Comparison of ENCODE assay signal across 9 mouse cellular contexts in genomic region chr3:107863898-107864603, GRCm38 (mm10). TPM values are rescaled to one million over a fixed set of nuclear protein-coding genes. Genes with fewer than 3 reads are reported as not detected.
A peak's percentile ranks its signal among the peaks of the same experiment; 100 is the strongest.
DNase-seq lines count a peak whose midpoint lies in the region; ATAC-seq and TF ChIP-seq lines count a peak whose summit lies in the region.
"Had no signal": no experiment of that assay in that cellular context is flagged by ENCODE, and none has a peak within 500 bp of the region (broad histone marks: within the 10 kb centered on the region; RNA-seq: fewer than 3 reads in every experiment).

No protein-coding gene starts in this region.

- H3K27ac ChIP-seq in forebrain, embryonic 10.5 days: peak overlapping the region; percentile 22
- H3K27ac ChIP-seq in heart, embryonic 15.5 days: no peak overlapping the region
- H3K27ac ChIP-seq in liver, embryonic 13.5 days: no peak overlapping the region
- no peak overlapping the region for H3K27ac ChIP-seq in neural tube, embryonic 12.5 days
- 0 out of 2 replicates have a peak overlapping the region, but pooled peaks have one; percentile 82 for H3K27ac ChIP-seq in stomach, postnatal 0 days (replicated peaks)

- H3K4me3 ChIP-seq in E14TG2a.4 (replicated peaks; ENCODE audit: low read length): no peak overlapping the region
- H3K4me3 ChIP-seq in forebrain, embryonic 10.5 days: no peak overlapping the region
- no peak overlapping the region for H3K4me3 ChIP-seq in heart, embryonic 15.5 days
- H3K4me3 ChIP-seq in liver, embryonic 13.5 days (replicated peaks): no peak overlapping the region
- no peak overlapping the region for H3K4me3 ChIP-seq in neural tube, embryonic 12.5 days
- no peak overlapping the region for H3K4me3 ChIP-seq in stomach, postnatal 0 days (ENCODE audit: low read depth, low read length)
- H3K4me3 ChIP-seq: liver, embryonic 15.5 days had no signal

- H3K4me2 ChIP-seq in heart, embryonic 15.5 days: no peak overlapping the region
- no peak overlapping the region for H3K4me2 ChIP-seq in liver, embryonic 13.5 days
- H3K4me2 ChIP-seq in neural tube, embryonic 12.5 days (replicated peaks): no peak overlapping the region
- H3K4me2 ChIP-seq in stomach, postnatal 0 days (replicated peaks; ENCODE audit: low read depth): no peak overlapping the region
- H3K4me2 ChIP-seq: liver, embryonic 15.5 days had no signal

- peak; percentile 73 for TF ChIP-seq CTCF in E14TG2a.4 (conservative IDR thresholded peaks at IDR 0.05; ENCODE audit: low read length)
- TF ChIP-seq CTCF in stomach, postnatal 0 days (IDR thresholded peaks at IDR 0.05; ENCODE audit: low read depth): peak; percentile 98

- peaks cover 12% of the 10 kb centered on the region; the same call in 1 of the 2 replicates for H3K27me3 ChIP-seq in E14TG2a.4 (ENCODE audit: insufficient read depth, low read length)
- H3K27me3 ChIP-seq in forebrain, embryonic 10.5 days (ENCODE audit: poor library complexity, severe bottlenecking): peaks cover 5% of the 10 kb centered on the region; the same call in 1 of the 2 replicates
- no peaks in the 10 kb centered on the region; the same call in 1 of the 2 replicates for H3K27me3 ChIP-seq in heart, embryonic 15.5 days
- no peaks in the 10 kb centered on the region for H3K27me3 ChIP-seq in liver, embryonic 13.5 days
- no peaks in the 10 kb centered on the region for H3K27me3 ChIP-seq in neural tube, embryonic 12.5 days (replicated peaks)
- no peaks in the 10 kb centered on the region for H3K27me3 ChIP-seq in stomach, postnatal 0 days (ENCODE audit: control insufficient read depth, insufficient read depth, low read length)
- H3K27me3 ChIP-seq: liver, embryonic 15.5 days had no signal

- DNase-seq in c-Kit-positive CD71-negative TER-119-negative erythroid progenitor cells, embryonic 14.5 days (ENCODE audit: low read depth): peak; percentile 80
- peak; percentile 85 for DNase-seq in forebrain, embryonic 10.5 days (ENCODE audit: extremely low spot score, low spot score)
- peak; percentile 93 for DNase-seq in kidney, postnatal 10 days
- DNase-seq in liver, embryonic 13.5 days: peak; percentile 60
- peak; percentile 91 for DNase-seq in stomach, postnatal 0 days (ENCODE audit: low spot score)

- H3K9me3 ChIP-seq in E14TG2a.4 (ENCODE audit: low read length): peaks cover 7% of the 10 kb centered on the region
- no peaks in the 10 kb centered on the region for H3K9me3 ChIP-seq in forebrain, embryonic 10.5 days
- H3K9me3 ChIP-seq in heart, embryonic 15.5 days (replicated peaks): no peaks in the 10 kb centered on the region
- no peaks in the 10 kb centered on the region for H3K9me3 ChIP-seq in liver, embryonic 13.5 days (replicated peaks)
- no peaks in the 10 kb centered on the region for H3K9me3 ChIP-seq in neural tube, embryonic 12.5 days
- H3K9me3 ChIP-seq in stomach, postnatal 0 days (ENCODE audit: control insufficient read depth, low read length): no peaks in the 10 kb centered on the region
- H3K9me3 ChIP-seq: liver, embryonic 15.5 days had no signal

- H3K36me3 ChIP-seq in E14TG2a.4 (ENCODE audit: insufficient read depth, low read length): no peaks in the 10 kb centered on the region
- H3K36me3 ChIP-seq in forebrain, embryonic 10.5 days (replicated peaks): no peaks in the 10 kb centered on the region
- no peaks in the 10 kb centered on the region for H3K36me3 ChIP-seq in heart, embryonic 15.5 days
- no peaks in the 10 kb centered on the region for H3K36me3 ChIP-seq in liver, embryonic 13.5 days
- no peaks in the 10 kb centered on the region for H3K36me3 ChIP-seq in neural tube, embryonic 12.5 days
- H3K36me3 ChIP-seq in stomach, postnatal 0 days (ENCODE audit: control insufficient read depth, insufficient read depth, low read length): no peaks in the 10 kb centered on the region
- H3K36me3 ChIP-seq: liver, embryonic 15.5 days had no signal

- 16% methylated on average over 2 of the region's 2 CpGs for WGBS in forebrain, embryonic 10.5 days
- WGBS in heart, embryonic 15.5 days: 12% methylated on average over 2 of the region's 2 CpGs
- WGBS in liver, embryonic 13.5 days (ENCODE audit: insufficient replicate concordance): 11% methylated on average over 2 of the region's 2 CpGs
- 11% methylated on average over 2 of the region's 2 CpGs for WGBS in neural tube, embryonic 12.5 days
- WGBS in stomach, postnatal 0 days: 6% methylated on average over 2 of the region's 2 CpGs

- peaks cover 10% of the 10 kb centered on the region; the same call in 1 of the 2 replicates for H3K4me1 ChIP-seq in E14TG2a.4 (replicated peaks; ENCODE audit: low read depth, low read length)
- peaks cover 11% of the 10 kb centered on the region for H3K4me1 ChIP-seq in forebrain, embryonic 10.5 days
- 0 out of 2 replicates have a peak, but pooled peaks cover 2% of the 10 kb centered on the region for H3K4me1 ChIP-seq in heart, embryonic 15.5 days (replicated peaks)
- peaks cover 15% of the 10 kb centered on the region for H3K4me1 ChIP-seq in liver, embryonic 13.5 days (replicated peaks)
- peaks cover 4% of the 10 kb centered on the region; the same call in 1 of the 2 replicates for H3K4me1 ChIP-seq in neural tube, embryonic 12.5 days
- peaks cover 2% of the 10 kb centered on the region; the same call in 1 of the 2 replicates for H3K4me1 ChIP-seq in stomach, postnatal 0 days (replicated peaks; ENCODE audit: control insufficient read depth, insufficient read depth)

- H3K9ac ChIP-seq in heart, embryonic 15.5 days: no peak overlapping the region
- no peak overlapping the region for H3K9ac ChIP-seq in liver, embryonic 13.5 days
- no peak overlapping the region for H3K9ac ChIP-seq in neural tube, embryonic 12.5 days
- H3K9ac ChIP-seq in stomach, postnatal 0 days (ENCODE audit: low read length): no peak overlapping the region
- H3K9ac ChIP-seq: liver, embryonic 15.5 days had no signal

- ATAC-seq in heart, embryonic 15.5 days (replicated peaks; ENCODE audit: insufficient number of reproducible peaks, insufficient read depth, low FRiP score, low read depth): peak; percentile 53
- ATAC-seq in liver, embryonic 13.5 days (ENCODE audit: low read depth): no peak
- ATAC-seq in neural tube, embryonic 12.5 days (ENCODE audit: low FRiP score, low read depth): peak; percentile 69
- ATAC-seq in stomach, postnatal 0 days (ENCODE audit: low FRiP score, low TSS enrichment): peak; percentile 49

- no peak for TF ChIP-seq EP300 in stomach, postnatal 0 days (optimal IDR thresholded peaks at IDR 0.05)

RNA-seq across cellular contexts. Expression of gene Eps8l3, which starts 13.0 kb away (rescaled TPM):
- polyA plus RNA-seq in forebrain, embryonic 10.5 days (2016; fragmentation: Nextera tagmentation; extraction: Ambion mirVana): not detected in 2 replicates
- polyA plus RNA-seq in heart, embryonic 15.5 days (2015; fragmentation: Nextera tagmentation; extraction: Ambion mirVana): not detected in 2 replicates
- polyA plus RNA-seq in liver, embryonic 13.5 days (2015; fragmentation: Nextera tagmentation; extraction: Ambion mirVana): not detected in 2 replicates
- not detected in 2 replicates for polyA plus RNA-seq in neural tube, embryonic 12.5 days (2016; fragmentation: Nextera tagmentation; extraction: Ambion mirVana)
- 29.2 and 29.8 TPM in 2 replicates for polyA plus RNA-seq in stomach, postnatal 0 days (2015; fragmentation: Nextera tagmentation; extraction: Ambion mirVana)
- polyA plus RNA-seq: liver, embryonic 15.5 days had no signal

RNA-seq across cellular contexts. Expression of gene Gstm5, which starts 31.6 kb away (rescaled TPM):
- 225 and 235 TPM in 2 replicates for polyA plus RNA-seq in forebrain, embryonic 10.5 days (2016; fragmentation: Nextera tagmentation; extraction: Ambion mirVana)
- 111 and 122 TPM in 2 replicates for polyA plus RNA-seq in heart, embryonic 15.5 days (2015; fragmentation: Nextera tagmentation; extraction: Ambion mirVana)
- polyA plus RNA-seq in liver, embryonic 13.5 days (2015; fragmentation: Nextera tagmentation; extraction: Ambion mirVana): 148 and 158 TPM in 2 replicates
- polyA plus RNA-seq in neural tube, embryonic 12.5 days (2016; fragmentation: Nextera tagmentation; extraction: Ambion mirVana): 204 and 216 TPM in 2 replicates
- 249 and 273 TPM in 2 replicates for polyA plus RNA-seq in stomach, postnatal 0 days (2015; fragmentation: Nextera tagmentation; extraction: Ambion mirVana)

Comparison
In these comparisons a context has a peak if more than half of its experiments do, and no peak if none do; other contexts are left out.
1. H3K27ac ChIP-seq: peak in forebrain, embryonic 10.5 days (single experiment) and stomach, postnatal 0 days (single experiment); none in heart, embryonic 15.5 days (single experiment), liver, embryonic 13.5 days (single experiment) and neural tube, embryonic 12.5 days (single experiment).
2. RNA of gene Eps8l3, which starts 13.0 kb away (polyA plus RNA-seq): 29.2 to 29.8 TPM in stomach, postnatal 0 days; not detected in forebrain, embryonic 10.5 days, not detected in heart, embryonic 15.5 days, not detected in liver, embryonic 13.5 days and not detected in neural tube, embryonic 12.5 days; every median in the first group is over 10 times any median in the second.
3. Peak in every context shown above with its lines, with median percentiles within 50 percentile points of each other: DNase-seq.